ENCODE assay signal across 29 mouse cellular contexts in genomic region chr16:32271291-32271690, GRCm38 (mm10). TPM values are rescaled to one million over a fixed set of nuclear protein-coding genes. Genes with fewer than 3 reads are reported as not detected.
DNase-seq lines count a peak whose midpoint lies in the region; ATAC-seq and TF ChIP-seq lines count a peak whose summit lies in the region.
"Had no signal": no experiment of that assay in that cellular context is flagged by ENCODE, and none has a peak within 500 bp of the region (broad histone marks: within the 10 kb centered on the region; RNA-seq: fewer than 3 reads in every experiment).

Gene Smco1 (plus strand): TSS chr16:32271468.

- ATAC-seq in heart, embryonic 11.5 days (replicated peaks; ENCODE audit: insufficient number of reproducible peaks, low FRiP score, low TSS enrichment): no peak
- ATAC-seq in megakaryocyte-erythroid progenitor cell, adult 5-6 weeks (replicated peaks; ENCODE audit: low FRiP score, low TSS enrichment, poor library complexity, severe bottlenecking): no peak
- no peak for ATAC-seq in stomach, postnatal 0 days (ENCODE audit: low FRiP score, low TSS enrichment)
- ATAC-seq: forebrain, embryonic 16.5 days; inflammation-experienced regulatory T-cells, adult 6 months had no signal

- TF ChIP-seq CTCF in heart, adult 2 months (IDR thresholded peaks at IDR 0.05): no peak
- no peak for TF ChIP-seq CTCF in stomach, postnatal 0 days (IDR thresholded peaks at IDR 0.05; ENCODE audit: low read depth)

- H3K4me2 ChIP-seq in heart, embryonic 11.5 days: no peak within 1 kb of the TSS
- H3K4me2 ChIP-seq in stomach, postnatal 0 days (replicated peaks; ENCODE audit: low read depth): no peak within 1 kb of the TSS
- H3K4me2 ChIP-seq: heart, embryonic 15.5 days; hindbrain, embryonic 13.5 days; limb, embryonic 15.5 days; lung, embryonic 14.5 days had no signal

- TF ChIP-seq POLR2A in heart, adult 2 months (IDR thresholded peaks at IDR 0.05; ENCODE audit: insufficient read depth, low read depth, low read length): peak; percentile 81

- no peaks in the 10 kb centered on the region for H3K4me1 ChIP-seq in heart, embryonic 11.5 days (ENCODE audit: control insufficient read depth, insufficient read depth, low read length)
- no peaks in the 10 kb centered on the region for H3K4me1 ChIP-seq in heart, adult 2 months (ENCODE audit: control insufficient read depth, insufficient read depth, low read length)
- no peaks in the 10 kb centered on the region for H3K4me1 ChIP-seq in stomach, postnatal 0 days (replicated peaks; ENCODE audit: control insufficient read depth, insufficient read depth)
- H3K4me1 ChIP-seq: embryonic facial prominence, embryonic 10.5 days; heart, embryonic 15.5 days; hindbrain, embryonic 13.5 days; limb, embryonic 15.5 days had no signal

- no peaks in the 10 kb centered on the region for H3K36me3 ChIP-seq in heart, embryonic 11.5 days (ENCODE audit: control insufficient read depth, insufficient read depth, low read length)
- H3K36me3 ChIP-seq in heart, adult 2 months (ENCODE audit: control insufficient read depth, insufficient read depth, low read length): no peaks in the 10 kb centered on the region
- no peaks in the 10 kb centered on the region for H3K36me3 ChIP-seq in stomach, postnatal 0 days (ENCODE audit: control insufficient read depth, insufficient read depth, low read length)
- H3K36me3 ChIP-seq: embryonic facial prominence, embryonic 10.5 days; heart, embryonic 15.5 days; hindbrain, embryonic 13.5 days; limb, embryonic 15.5 days had no signal

- intact Hi-C loops in heart, adult 2 months (cut with DNase I): loop anchor here (5.0 to 10.0 kb wide), 2 partner anchors 59 to 334 kb away; partner anchors contain the start of gene Tfrc
- intact Hi-C loops in heart, postnatal 14 days (cut with DNase I): loop anchor here (10.0 kb wide), 1 partner anchor 194 kb away; no protein-coding TSS in a partner anchor

- TF ChIP-seq EP300 in heart, adult 2 months (IDR thresholded peaks at IDR 0.05; ENCODE audit: insufficient read depth, low read depth, low read length): 0 out of 2 replicates have a peak, but pooled peaks have one; percentile 40
- TF ChIP-seq EP300 in stomach, postnatal 0 days (optimal IDR thresholded peaks at IDR 0.05): no peak

- no peaks in the 10 kb centered on the region for H3K9me3 ChIP-seq in heart, embryonic 11.5 days (replicated peaks; ENCODE audit: control insufficient read depth, low read length)
- no peaks in the 10 kb centered on the region for H3K9me3 ChIP-seq in stomach, postnatal 0 days (ENCODE audit: control insufficient read depth, low read length)
- H3K9me3 ChIP-seq: embryonic facial prominence, embryonic 10.5 days; heart, embryonic 15.5 days; hindbrain, embryonic 13.5 days; limb, embryonic 15.5 days; megakaryocyte, embryonic 14.5 days had no signal

- H3K27ac ChIP-seq in heart, embryonic 11.5 days (ENCODE audit: low read depth, low read length): no peak within 1 kb of the TSS
- peak within 1 kb of the TSS; percentile 90 for H3K27ac ChIP-seq in heart, adult 2 months
- H3K27ac ChIP-seq in stomach, postnatal 0 days (replicated peaks): no peak within 1 kb of the TSS
- H3K27ac ChIP-seq: embryonic facial prominence, embryonic 10.5 days; heart, embryonic 15.5 days; hindbrain, embryonic 13.5 days; limb, embryonic 15.5 days; liver, embryonic 14.5 days had no signal

- no peak within 1 kb of the TSS for H3K9ac ChIP-seq in heart, embryonic 11.5 days (ENCODE audit: low read depth, low read length)
- H3K9ac ChIP-seq in heart, adult 2 months (ENCODE audit: low read depth, low read length): peak within 1 kb of the TSS; percentile 68
- H3K9ac ChIP-seq in stomach, postnatal 0 days (ENCODE audit: low read length): no peak within 1 kb of the TSS
- H3K9ac ChIP-seq: heart, embryonic 15.5 days; hindbrain, embryonic 13.5 days; limb, embryonic 15.5 days; liver, embryonic 14.5 days; lung, embryonic 14.5 days had no signal

- peak; percentile 95 for DNase-seq in heart, adult 11 months
- peak; percentile 32 to 54 for DNase-seq in heart, adult 2 months
- DNase-seq in heart, postnatal 14 days: peak; percentile 34 to 51
- DNase-seq in stomach, postnatal 0 days (ENCODE audit: low spot score): no peak
- DNase-seq in right cerebral cortex, adult 2 months (ENCODE audit: low spot score in 2 of 2): no peak
- DNase-seq: cerebellum, adult 11 months; cerebellum, adult 9-11 months; kidney, adult 18-20 months; kidney, postnatal 4 days; lung, embryonic 14.5 days; midbrain, embryonic 14.5 days; right cerebral cortex, postnatal 25 days; thymus, adult 18-20 months; thymus, postnatal 4 days had no signal

- H3K79me2 ChIP-seq in heart, adult 2 months (replicated peaks; ENCODE audit: control insufficient read depth, insufficient read depth, low read length): no peaks in the 10 kb centered on the region

- H3K4me3 ChIP-seq in heart, embryonic 11.5 days (ENCODE audit: low read depth, low read length): no peak within 1 kb of the TSS
- peak within 1 kb of the TSS; percentile 43 for H3K4me3 ChIP-seq in heart, adult 2 months
- H3K4me3 ChIP-seq in stomach, postnatal 0 days (ENCODE audit: low read depth, low read length): no peak within 1 kb of the TSS
- H3K4me3 ChIP-seq: embryonic facial prominence, embryonic 10.5 days; heart, embryonic 15.5 days; hindbrain, embryonic 13.5 days; limb, embryonic 15.5 days; megakaryocyte, embryonic 14.5 days had no signal

- 73% methylated on average over 11 of the region's 11 CpGs for WGBS in heart, embryonic 11.5 days (ENCODE audit: insufficient replicate concordance)
- 45% methylated on average over 11 of the region's 11 CpGs for WGBS in heart, adult 2 months
- 78% methylated on average over 11 of the region's 11 CpGs for WGBS in stomach, postnatal 0 days

- no peaks in the 10 kb centered on the region for H3K27me3 ChIP-seq in heart, embryonic 11.5 days (ENCODE audit: control insufficient read depth, insufficient read depth, low read length)
- no peaks in the 10 kb centered on the region for H3K27me3 ChIP-seq in heart, adult 2 months (ENCODE audit: control insufficient read depth, insufficient read depth, low read length)
- H3K27me3 ChIP-seq in stomach, postnatal 0 days (ENCODE audit: control insufficient read depth, insufficient read depth, low read length): no peaks in the 10 kb centered on the region
- H3K27me3 ChIP-seq: heart, embryonic 15.5 days; hindbrain, embryonic 13.5 days; limb, embryonic 15.5 days; megakaryocyte, embryonic 14.5 days had no signal

RNA-seq across cellular contexts. Expression of gene Smco1, which starts in this region (rescaled TPM):
- polyA plus RNA-seq in heart, embryonic 11.5 days (2014; fragmentation: Nextera tagmentation; extraction: Ambion mirVana): not detected in 2 replicates
- total RNA-seq in heart, adult 2 months (2021): 10 to 100 TPM; 25.2 to 29.6 TPM
- 10.9 and 23.4 TPM in 2 replicates for polyA plus RNA-seq in heart, adult 2 months (2012; rRNA removed)
- total RNA-seq in heart, postnatal 14 days (2021): 10 to 100 TPM; 19.6 to 23.1 TPM
- total RNA-seq in megakaryocyte-erythroid progenitor cell, adult 5-6 weeks (2014; fragmentation: Nextera tagmentation): not detected in 2 replicates
- total RNA-seq in megakaryocyte-erythroid progenitor cell, adult 5-6 weeks (2017): not detected in 2 replicates
- polyA plus RNA-seq in stomach, postnatal 0 days (2015; fragmentation: Nextera tagmentation; extraction: Ambion mirVana): 0.06 and 0.08 TPM in 2 replicates
- total RNA-seq: common myeloid progenitor, adult 5-6 weeks; left cerebral cortex, postnatal 36 days had no signal
- polyA plus RNA-seq: embryonic facial prominence, embryonic 10.5 days; forebrain, embryonic 16.5 days; inflammation-experienced regulatory T-cells, adult 6 months; kidney, embryonic 16.5 days; limb, embryonic 15.5 days; liver, embryonic 14.5 days; lung, embryonic 14.5 days; midbrain, embryonic 14.5 days; neural tube, embryonic 11.5 days; stomach, embryonic 14.5 days had no signal

Comparison
In these comparisons a context has a peak if more than half of its experiments do, and no peak if none do; other contexts are left out.
1. RNA of gene Smco1 (total RNA-seq): 25.2 to 29.6 TPM in heart, adult 2 months and 19.6 to 23.1 TPM in heart, postnatal 14 days; not detected in megakaryocyte-erythroid progenitor cell, adult 5-6 weeks; every median in the first group is over 10 times any median in the second.
2. RNA of gene Smco1 (polyA plus RNA-seq): 10.9 to 23.4 TPM in heart, adult 2 months; 0.06 to 0.08 TPM in stomach, postnatal 0 days and not detected in heart, embryonic 11.5 days; every median in the first group is over 10 times any median in the second.
3. DNase-seq: peak in heart, adult 11 months (single experiment), heart, adult 2 months (2 of 2) and heart, postnatal 14 days (2 of 2); none in stomach, postnatal 0 days (single experiment) and right cerebral cortex, adult 2 months (0 of 2).